Comparison of ENCODE assay signal across 8 mouse cellular contexts in the genomic region with DNA sequence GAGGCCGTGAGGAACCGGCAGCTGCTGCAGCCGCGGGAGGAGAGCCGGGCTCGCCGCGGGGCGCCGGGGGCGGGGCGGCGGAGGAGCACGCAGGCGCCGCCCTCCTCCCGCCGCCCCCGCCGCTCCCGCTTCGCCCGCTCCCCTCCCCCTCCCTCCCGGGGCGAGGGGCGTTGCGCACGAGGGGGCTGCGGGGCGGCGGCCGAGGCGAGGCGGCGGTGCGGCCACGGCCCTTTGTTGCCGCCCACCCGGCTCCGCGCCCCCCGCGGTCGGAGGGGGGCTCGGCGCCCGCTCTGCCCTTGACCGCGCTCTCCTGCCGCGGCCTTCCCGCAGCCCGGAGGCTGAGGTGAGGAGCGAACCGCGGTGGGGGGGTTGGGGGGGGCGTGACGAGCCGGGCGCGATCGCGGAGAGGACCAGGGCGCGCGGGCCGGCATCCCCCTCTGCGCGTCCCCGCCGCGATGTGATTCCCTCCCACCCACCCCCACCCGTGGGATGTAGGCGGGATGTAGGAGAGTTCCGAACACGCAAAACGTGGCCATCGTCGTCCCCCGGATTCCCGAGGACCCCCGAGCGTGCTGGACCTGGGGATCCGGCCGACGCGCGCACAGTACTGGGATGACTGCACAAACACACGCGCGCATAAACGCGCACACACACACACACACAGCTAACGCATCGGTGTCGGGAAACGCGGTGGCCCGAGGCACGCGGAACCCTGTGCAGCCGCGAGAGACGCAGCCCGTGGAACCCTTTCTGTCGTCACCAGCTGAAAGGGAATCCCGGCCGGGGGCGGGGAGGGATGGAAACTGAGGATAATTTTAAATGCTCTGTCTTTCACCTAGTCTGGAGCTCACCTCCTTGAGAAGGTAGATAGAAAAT. TPM values are rescaled to one million over a fixed set of nuclear protein-coding genes. Genes with fewer than 3 reads are reported as not detected.
DNase-seq lines count a peak whose midpoint lies in the region; TF ChIP-seq lines count a peak whose summit lies in the region.

A gene (minus strand): TSS at position 65 of the 876 bp plus-strand sequence.

- no peaks in the 10 kb centered on the region for H3K9me3 ChIP-seq in megakaryocyte, embryonic 14.5 days

- TF ChIP-seq POLR2A in cortical plate, adult 2 months (IDR thresholded peaks at IDR 0.05; ENCODE audit: extremely low read depth, insufficient read depth, low read length) = peak; percentile 46; the same call in 1 of the 2 replicates

- no peaks in the 10 kb centered on the region for H3K36me3 ChIP-seq in megakaryocyte, embryonic 14.5 days (replicated peaks; ENCODE audit: low read length)

- peaks cover 1% of the 10 kb centered on the region; the same call in 1 of the 2 replicates for H3K4me1 ChIP-seq in cortical plate, adult 2 months (ENCODE audit: control insufficient read depth, insufficient read depth, low read length)
- peaks cover 27% of the 10 kb centered on the region for H3K4me1 ChIP-seq in megakaryocyte, embryonic 14.5 days

- peak; percentile 84 for DNase-seq in adrenal gland, adult 2 months
- DNase-seq in gastrocnemius, postnatal 14 days = peak; percentile 78
- peak; percentile 43 for DNase-seq in induced T-regulatory cell, adult 2 months (ENCODE audit: low read depth)
- DNase-seq in left cerebral cortex, postnatal 10 days (ENCODE audit: extremely low spot score in 1 of 2, low spot score in 2 of 2) = peak; percentile 66 to 88
- peak; percentile 74 for DNase-seq in right cerebral cortex, postnatal 25 days
- no peak for DNase-seq in spleen, adult 18-20 months

- TF ChIP-seq CTCF in cortical plate, adult 2 months (IDR thresholded peaks at IDR 0.05; ENCODE audit: extremely low read depth, insufficient read depth, low read length) = no peak

- intact Hi-C loops in gastrocnemius, postnatal 14 days (cut with DNase I; ENCODE audit: low total_unique reads) = loop anchor here (5.0 kb wide), 1 partner anchor 92 kb away; no protein-coding TSS in a partner anchor
- intact Hi-C loops in left cerebral cortex, postnatal 10 days (cut with DNase I) = loop anchor here (2.0 to 10.0 kb wide), 4 partner anchors 65 to 123 kb away; no protein-coding TSS in a partner anchor

- peak within 1 kb of the TSS; percentile 100 for H3K4me3 ChIP-seq in cortical plate, adult 2 months (ENCODE audit: insufficient read depth, low read length)
- peak within 1 kb of the TSS; percentile 92 for H3K4me3 ChIP-seq in megakaryocyte, embryonic 14.5 days (replicated peaks)

- H3K27me3 ChIP-seq in megakaryocyte, embryonic 14.5 days (replicated peaks) = peaks cover 44% of the 10 kb centered on the region

- H3K27ac ChIP-seq in cortical plate, adult 2 months (ENCODE audit: insufficient read depth, low read length) = peak within 1 kb of the TSS; percentile 96

RNA-seq across cellular contexts. Expression of the gene that starts here (rescaled TPM):
- 10 to 100 TPM; 64.5 to 69.0 TPM for total RNA-seq in adrenal gland, adult 2 months (2021)
- 17.3 and 21.9 TPM in 2 replicates for polyA plus RNA-seq in adrenal gland, adult 2 months (2012; rRNA removed)
- 52.6 and 59.6 TPM in 2 replicates for polyA plus RNA-seq in cortical plate, adult 2 months (2012; rRNA removed)
- 100 to 1,000 TPM in 1 of 2 experiments, 10 to 100 TPM in 1; 57.5 to 119 TPM for total RNA-seq in gastrocnemius, postnatal 14 days (2021)
- 100 to 1,000 TPM; 139 to 152 TPM for total RNA-seq in left cerebral cortex, postnatal 10 days (2021)
- 37.0 and 100 TPM in 2 replicates for polyA plus RNA-seq in megakaryocyte, embryonic 14.5 days (2012; ENCODE audit: insufficient read depth, low replicate concordance)

Comparison
In these comparisons a context has a peak if more than half of its experiments do, and no peak if none do; other contexts are left out.
1. DNase-seq: peak in adrenal gland, adult 2 months (single experiment), gastrocnemius, postnatal 14 days (single experiment), induced T-regulatory cell, adult 2 months (single experiment), left cerebral cortex, postnatal 10 days (2 of 2) and right cerebral cortex, postnatal 25 days (single experiment); none in spleen, adult 18-20 months (0 of 2).